Mouse (Mus musculus): ENCODE measurements around the gene Vmn1r55.
A peak's percentile ranks its signal among the peaks of the same experiment; 100 is the strongest.
"Not testable (repeated sequence)": the region's sequence is repeated elsewhere in the genome, so short reads cannot be mapped to it uniquely, and the experiment has no call there.

Gene Vmn1r55

GRCm38 (mm10) chr7:5081241-5081640, 68.2 kb downstream of the Vmn1r55 start:
- ATAC-seq (ENCODE audit: low TSS enrichment): no peak

- ATAC-seq (ENCODE audit: low TSS enrichment): no peak; the same call in 1 of the 2 replicates
Measured at GRCm38 (mm10) chr7:5080815-5081214, 68.7 kb downstream of the Vmn1r55 start.

- peak; percentile 98 for ATAC-seq (ENCODE audit: low TSS enrichment)
Measured at GRCm38 (mm10) chr7:5080010-5080751, 69.3 kb downstream of the Vmn1r55 start, which contains the start of gene Epn1. Epn1 (plus strand) TSS chr7:5080235.

- ATAC-seq (ENCODE audit: low TSS enrichment): not testable (repeated sequence)
Measured at GRCm38 (mm10) chr7:5079365-5080009, 70.0 kb downstream of the Vmn1r55 start.
